Mouse (Mus musculus): ENCODE results near the gene Pcif1. TPM values are rescaled to one million over a fixed set of nuclear protein-coding genes. Genes with fewer than 3 reads are reported as not detected.

The Pcif1 gene
- total RNA-seq, 2 experiments from 2014 or later = 42.1 to 43.3 TPM

DNA sequence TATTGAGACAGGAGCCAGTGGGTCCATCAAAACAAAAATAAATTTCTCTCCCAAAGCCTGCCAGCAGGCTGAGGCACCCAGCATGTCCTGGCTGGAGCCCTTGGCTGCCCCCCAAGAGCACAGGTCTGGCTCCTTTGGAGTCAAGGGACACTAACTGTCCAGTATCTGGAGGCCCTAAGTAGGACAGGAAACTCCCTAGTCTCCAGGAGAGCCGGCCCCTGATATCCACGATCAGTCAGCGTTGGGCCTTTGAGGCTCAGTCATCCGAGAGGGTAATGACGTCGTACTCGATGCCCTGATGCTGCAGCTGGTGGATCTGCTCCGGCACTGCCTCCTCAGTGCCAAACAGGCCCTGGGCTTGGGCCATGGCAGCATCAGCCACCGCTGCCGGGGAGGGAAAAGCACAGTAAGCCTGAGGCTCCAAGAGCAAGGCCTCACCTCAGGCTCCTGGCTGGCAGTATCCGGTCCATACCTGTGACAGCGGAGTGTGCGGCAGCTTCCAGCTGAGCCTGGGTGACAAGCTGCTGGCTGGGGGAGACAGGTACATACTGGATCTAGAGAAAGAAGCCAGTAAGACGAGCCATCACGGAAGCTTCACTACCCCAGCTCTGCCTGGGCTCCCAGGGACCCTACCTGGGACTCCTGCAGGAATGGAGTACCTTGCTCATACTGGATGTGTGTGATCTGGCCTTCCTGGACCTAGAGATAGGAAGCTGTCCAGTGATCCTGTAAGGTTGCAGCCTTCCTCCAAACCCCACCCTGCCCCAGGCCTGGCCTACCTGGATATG, 13.0 kb downstream of the Pcif1 start:
- DNase-seq (ENCODE audit: low spot score in 2 of 2) = no peak

DNA sequence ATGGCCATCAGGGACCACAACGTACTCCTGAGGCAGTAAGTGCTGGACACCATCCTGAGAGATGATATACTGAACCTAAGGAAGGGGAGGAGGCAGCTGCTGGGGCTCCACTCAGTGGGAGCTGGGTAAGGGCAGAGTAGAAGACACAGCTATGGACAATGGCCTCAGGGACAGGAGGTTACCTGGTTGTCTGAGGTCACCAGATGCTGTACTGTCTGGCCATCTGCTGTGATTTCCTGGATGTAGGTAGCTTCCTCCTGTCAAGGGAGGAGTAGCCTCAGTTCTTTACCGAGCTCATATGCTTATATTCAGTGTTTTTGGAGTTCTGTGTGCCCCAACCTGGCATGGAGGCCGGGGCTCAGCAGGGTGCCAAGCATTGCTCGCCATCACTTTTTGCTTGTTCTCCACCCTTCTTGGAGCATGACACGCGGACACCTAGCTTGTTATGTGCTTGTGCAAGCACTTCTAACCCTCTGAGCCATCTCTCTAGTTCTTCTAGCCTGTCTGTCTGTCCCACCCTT, 13.7 kb downstream of the Pcif1 start:
- no peak for DNase-seq (ENCODE audit: low spot score in 2 of 2)

- no peak for DNase-seq (ENCODE audit: low spot score in 2 of 2)
Measured at GRCm38 (mm10) chr2:164894048-164894447, 14.9 kb downstream of the Pcif1 start.

DNA sequence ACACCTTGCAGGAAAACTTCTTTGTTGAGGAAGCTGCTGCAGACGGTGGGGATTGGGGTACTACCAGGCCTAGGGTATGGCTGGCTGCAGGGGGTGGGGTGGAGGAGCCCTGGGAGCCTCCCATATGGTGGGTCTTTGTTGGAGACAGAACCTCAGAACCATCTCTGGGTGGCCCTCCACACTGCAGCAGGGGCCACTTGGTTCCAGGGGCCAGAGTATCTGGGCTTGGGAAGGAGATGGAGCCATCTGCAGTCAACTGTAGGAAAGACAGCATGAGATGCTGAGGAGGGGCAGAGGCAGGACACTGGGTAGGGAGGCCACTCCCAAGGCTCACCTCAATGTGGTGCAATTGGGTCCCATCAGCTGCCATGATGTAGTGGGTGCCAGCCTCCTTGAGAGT, 15.5 kb downstream of the Pcif1 start:
- no peak for DNase-seq (ENCODE audit: low spot score in 2 of 2)

- DNase-seq (ENCODE audit: low spot score in 2 of 2) = no peak
Measured at GRCm38 (mm10) chr2:164895885-164896284, 16.8 kb downstream of the Pcif1 start.

DNA sequence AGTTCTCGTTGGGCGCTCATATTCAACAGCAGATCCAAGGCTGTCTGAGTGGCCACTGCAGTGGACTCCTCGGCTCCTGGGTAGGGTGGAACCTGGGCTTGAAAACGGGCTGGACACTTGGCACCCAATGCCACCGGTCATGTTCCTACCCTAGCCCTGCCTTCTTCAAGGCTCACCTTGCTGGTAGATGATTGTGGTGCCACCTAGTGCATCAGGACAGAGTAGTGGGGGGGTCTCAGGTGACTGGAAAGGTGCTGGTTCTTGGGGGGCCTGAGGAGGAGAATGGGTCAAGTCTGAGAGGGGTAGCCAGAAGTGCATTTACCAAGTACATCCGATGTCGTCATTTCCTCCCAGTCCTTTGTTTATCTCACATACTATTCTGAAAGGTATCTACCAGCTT, 18.9 kb downstream of the Pcif1 start:
- no peak for DNase-seq (ENCODE audit: low spot score in 2 of 2)

DNA sequence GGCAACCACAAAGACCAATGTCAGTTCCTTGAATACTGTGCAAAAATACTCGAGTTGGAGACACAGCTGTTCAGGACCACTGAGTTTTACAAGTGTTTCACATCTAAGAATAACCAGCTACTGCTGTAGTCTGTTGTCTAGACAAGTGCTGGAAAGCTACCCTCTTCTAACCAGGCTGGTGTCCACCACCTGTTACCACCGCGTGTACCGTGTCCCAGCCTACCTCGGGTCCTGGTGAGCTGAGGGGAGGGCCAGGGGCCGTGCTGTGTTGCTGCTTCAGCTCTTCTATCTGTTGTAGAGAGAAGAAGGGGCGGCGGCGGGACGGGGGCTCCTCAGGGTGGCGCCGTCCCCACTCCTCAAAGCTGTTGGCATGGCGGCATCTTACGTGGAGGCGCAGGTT, 19.9 kb downstream of the Pcif1 start:
- no peak for DNase-seq (ENCODE audit: low spot score in 2 of 2)

DNA sequence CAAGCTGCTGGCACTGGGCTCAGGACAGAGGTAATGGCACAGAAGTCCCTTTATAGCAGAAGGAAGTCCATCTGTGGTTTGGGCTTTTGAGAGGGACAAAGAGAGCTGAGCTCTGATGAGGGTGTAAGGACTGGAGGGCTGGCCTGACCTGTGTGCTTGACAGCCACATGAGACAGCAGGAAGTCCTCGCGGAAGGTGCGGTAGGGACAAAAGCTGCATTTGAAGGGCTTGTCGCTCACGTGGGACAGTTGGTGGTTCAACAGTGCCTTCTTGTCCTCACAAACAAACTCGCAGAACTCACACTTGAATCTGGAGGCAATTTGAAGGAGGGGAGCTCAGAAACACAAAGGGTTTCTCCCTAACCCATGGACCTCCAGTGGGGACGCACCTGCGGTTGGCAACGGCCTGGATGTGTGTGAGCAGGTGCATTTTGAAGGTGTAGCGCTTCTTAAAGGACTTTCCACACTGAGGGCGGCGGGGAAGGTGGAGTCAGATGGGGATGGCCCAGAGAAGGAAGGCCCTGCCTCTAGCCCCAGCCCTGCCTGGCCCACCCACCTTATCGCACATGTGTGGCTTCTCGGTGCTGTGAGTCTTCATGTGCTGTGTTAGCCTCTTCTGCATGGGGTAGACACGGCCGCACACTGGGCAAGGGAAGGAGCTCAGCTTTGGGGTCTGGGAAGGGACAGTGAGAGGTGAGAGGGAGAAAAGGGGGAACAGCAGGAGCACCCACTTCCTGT, 20.8 kb downstream of the Pcif1 start:
- no peak for DNase-seq (ENCODE audit: low spot score in 2 of 2)

GRCm38 (mm10) chr2:164901380-164901779, 22.3 kb downstream of the Pcif1 start:
- no peak for DNase-seq (ENCODE audit: low spot score in 2 of 2)

DNA sequence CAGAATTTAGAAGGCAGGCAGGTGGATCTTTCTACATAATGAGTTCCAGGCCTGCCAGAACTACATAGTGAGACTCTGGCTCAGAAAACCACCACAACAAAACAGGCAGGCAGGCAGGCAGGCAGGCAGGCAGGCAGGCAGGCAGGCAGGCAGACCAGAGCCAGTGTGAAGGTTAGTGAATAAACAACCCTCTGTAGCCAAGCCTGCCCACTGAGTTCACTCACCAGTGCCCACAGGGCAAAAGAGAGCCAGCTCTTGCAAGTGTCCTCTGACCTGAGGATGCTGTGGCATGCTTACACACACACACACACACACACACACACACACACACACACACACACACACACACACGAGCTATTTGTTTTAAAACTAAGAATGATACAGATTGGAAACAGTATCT, 24.4 kb downstream of the Pcif1 start:
- DNase-seq (ENCODE audit: low spot score in 2 of 2) = no peak

DNA sequence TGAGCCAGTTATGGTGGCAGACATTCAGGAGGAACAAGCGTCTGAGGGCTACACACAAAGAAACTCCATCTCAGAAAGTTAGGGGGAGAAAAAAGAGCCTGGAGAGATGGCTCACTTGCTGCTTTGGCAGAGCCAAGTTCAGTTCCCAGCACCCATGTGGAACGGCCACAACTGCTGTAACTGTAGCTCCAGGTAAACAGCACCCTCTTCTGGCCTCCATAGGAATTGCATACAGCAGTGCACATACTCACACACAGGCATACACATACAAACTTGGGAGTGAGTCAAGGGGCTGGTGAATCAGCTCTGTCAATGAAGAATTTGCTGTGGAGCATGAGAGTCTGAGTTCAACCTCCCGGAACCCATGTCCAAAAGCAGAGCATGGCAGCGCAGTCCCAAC, 27.0 kb downstream of the Pcif1 start:
- no peak for DNase-seq (ENCODE audit: low spot score in 2 of 2)

GRCm38 (mm10) chr2:164907511-164907910, 28.4 kb downstream of the Pcif1 start:
- DNase-seq (ENCODE audit: low spot score in 2 of 2) = no peak

GRCm38 (mm10) chr2:164908011-164908410, 28.9 kb downstream of the Pcif1 start:
- DNase-seq (ENCODE audit: low spot score in 2 of 2) = no peak

DNA sequence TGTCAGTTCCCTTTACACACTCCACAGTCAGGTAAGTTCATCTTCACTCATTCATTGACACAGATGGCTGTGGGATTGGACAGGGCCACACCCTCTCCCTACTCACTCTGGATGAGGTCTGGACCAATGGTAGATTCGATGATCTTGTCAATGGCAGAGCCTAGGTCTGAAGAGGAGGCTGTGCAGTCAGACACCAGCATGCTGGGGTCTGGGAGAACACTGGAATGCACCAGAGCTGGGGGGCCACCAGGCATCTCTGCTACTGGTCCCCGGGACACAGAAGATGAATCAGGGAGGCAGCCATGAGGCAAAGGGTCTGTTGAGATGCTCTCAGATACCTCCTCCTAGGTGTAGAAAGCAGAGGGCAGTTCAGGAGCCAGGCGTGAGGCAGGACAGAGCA, 30.0 kb downstream of the Pcif1 start:
- DNase-seq (ENCODE audit: low spot score in 2 of 2) = no peak

DNA sequence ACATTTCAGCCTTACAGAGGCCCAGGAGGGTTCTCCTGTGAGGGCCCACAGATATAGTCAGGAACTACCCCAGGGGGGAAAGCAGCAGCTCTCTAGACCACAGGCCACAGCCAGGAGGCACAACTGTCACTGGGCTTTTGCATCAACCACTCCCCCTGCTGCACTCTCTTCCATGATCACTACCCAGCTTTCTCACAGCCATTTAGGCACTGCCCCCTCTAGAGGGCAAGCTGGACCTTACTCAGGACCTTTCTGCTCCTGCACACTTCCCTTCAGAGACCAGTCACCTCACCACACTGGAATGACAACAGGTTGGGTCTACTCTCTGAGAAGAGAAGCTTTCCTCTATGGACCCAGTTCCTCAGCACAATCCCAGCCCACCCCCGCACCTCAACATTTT, 30.4 kb downstream of the Pcif1 start:
- no peak for DNase-seq (ENCODE audit: low spot score in 2 of 2)

GRCm38 (mm10) chr2:164910360-164911061, 31.4 kb downstream of the Pcif1 start:
- no peak for DNase-seq (ENCODE audit: low spot score in 2 of 2)

DNA sequence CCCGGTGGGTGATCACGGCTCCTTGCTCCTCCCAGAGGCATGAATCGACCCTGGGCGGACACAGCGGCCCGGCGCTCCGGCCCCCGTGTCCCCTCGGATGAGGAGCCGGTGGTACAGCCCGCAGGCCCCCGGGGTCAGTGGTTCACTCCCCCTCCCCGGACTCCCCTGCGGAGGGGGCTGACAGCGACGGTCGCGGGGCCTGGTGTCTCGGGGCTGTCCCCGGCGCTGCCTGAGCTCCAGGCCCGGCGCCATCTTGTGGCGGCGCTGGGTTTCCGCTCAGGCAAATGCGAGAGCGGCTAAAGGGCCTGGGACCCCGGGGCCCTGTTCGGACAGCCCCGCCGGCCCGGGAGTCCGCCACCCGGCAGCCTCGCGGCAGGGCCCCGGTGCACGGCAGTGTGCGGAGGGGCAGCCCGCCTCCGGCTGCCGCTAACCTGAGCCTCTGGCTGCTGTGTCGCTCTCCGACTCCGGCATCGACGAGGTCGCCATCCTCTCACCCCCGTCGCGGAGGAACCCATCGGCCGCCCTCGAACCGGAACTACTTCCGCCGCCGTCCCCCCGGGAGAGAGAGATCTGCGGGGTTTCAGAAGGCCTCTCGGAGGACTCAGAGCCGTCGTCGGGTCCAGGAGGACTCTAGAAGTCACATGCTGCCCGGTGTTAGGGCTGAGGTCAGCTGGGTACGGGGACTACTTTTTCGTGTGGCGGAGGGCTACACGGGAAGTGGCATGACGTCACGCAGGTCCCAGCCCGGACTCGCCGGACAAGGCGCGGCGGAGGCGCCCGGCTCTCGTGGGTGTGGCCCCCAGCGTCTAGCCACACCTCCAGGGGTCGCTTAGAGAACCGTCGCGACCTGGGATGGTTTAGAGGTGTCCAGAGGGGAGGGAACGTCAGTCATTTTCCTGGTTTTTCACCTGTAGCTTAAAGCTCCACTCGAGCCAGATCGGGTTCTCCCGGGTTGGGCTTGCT, 32.3 kb downstream of the Pcif1 start, which contains the start of gene Zfp335:
TSS of gene Zfp335 (minus strand) at position 672 of the 963 bp plus-strand sequence.
- DNase-seq (ENCODE audit: low spot score in 2 of 2) = peak; percentile 91 to 93

- no peak for DNase-seq (ENCODE audit: low spot score in 2 of 2)
Measured at GRCm38 (mm10) chr2:164912151-164912550, 33.0 kb downstream of the Pcif1 start.

DNA sequence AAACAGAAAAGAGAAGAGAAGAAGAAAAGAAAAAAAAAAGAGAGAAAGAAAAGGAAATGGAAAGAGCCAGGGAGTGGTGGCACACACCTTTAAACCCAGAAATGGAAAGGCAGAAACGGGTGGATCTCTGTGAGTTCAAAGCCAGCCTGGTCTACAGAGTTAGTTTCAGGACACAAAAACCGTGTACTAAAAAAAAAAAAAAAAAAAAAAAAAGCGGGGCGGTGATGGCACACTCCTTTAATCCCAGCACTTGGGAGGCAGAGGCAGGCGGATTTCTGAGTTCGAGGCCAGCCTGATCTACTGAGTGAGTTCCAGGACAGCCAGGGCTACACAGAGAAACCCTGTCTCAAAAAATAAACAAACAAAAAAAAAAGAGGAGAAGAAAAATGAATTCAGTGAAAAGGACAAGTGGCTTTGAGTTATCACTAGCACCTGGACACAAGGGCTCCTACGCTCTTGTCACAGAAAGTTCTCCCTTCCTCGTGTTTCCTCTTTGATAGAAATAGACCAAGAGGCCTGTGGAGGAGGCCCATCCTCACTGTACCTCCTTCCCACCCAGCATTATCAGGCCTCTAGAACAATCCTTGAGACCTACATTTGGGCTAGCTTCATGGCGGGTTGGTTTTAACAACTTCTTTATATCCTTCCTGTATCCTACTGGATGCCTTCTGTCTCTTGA, 33.8 kb downstream of the Pcif1 start:
- DNase-seq (ENCODE audit: low spot score in 2 of 2) = no peak

- peak in 1 of 2 experiments; percentile 49 for DNase-seq (ENCODE audit: low spot score in 2 of 2)
Measured at GRCm38 (mm10) chr2:164913428-164913786, 34.3 kb downstream of the Pcif1 start.
